Mouse (Mus musculus): ENCODE results near the gene Hoxa3. TPM values are rescaled to one million over a fixed set of nuclear protein-coding genes. Genes with fewer than 3 reads are reported as not detected.

Gene Hoxa3
- polyA plus RNA-seq, 1 experiment, result not detected

DNA sequence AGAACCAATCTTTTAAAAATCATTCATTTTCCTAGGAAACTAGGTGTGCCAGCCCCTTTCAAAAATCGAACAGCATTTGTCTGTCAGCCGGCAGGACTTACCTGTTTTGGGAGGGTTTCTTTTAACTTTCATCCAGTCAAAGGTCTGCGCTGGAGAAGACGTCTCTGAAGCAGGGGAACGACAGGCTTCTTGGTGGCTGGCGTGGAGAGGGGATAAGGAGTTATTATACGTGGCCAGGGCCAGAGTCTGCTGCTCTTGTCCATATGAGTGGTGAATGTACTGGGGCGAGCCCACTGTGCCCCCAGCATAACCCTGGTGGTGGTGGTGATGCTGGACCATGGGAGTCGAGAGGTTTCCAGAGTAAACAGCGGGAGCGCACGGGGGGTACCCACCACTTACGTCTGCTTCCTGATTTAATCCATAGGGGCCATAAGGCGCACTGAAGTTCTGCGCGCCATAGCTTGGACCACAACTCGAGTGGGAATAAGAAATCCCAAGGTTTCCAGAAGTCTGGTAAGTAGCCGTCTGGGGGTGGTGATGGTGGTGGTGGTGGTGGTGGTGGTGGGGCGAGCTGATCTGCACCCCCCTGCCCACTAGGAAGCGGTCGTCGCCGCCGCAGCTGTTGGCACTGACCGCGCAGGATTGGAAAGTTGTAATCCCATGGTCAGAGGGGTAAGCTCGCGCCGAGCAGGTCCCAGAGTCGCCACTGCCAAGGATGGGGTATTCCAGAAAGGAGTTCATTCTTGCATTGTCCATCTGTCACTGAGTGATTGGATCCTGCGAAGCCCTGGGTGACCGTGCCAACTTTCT lies 55.5 kb downstream of the Hoxa3 start:
- no peak overlapping the region for H3K27ac ChIP-seq (ENCODE audit: insufficient read depth, low read depth, low read length)
- TF ChIP-seq CTCF (IDR thresholded peaks at IDR 0.05; ENCODE audit: low read depth, low read length), result no peak
- TF ChIP-seq POLR2A (IDR thresholded peaks at IDR 0.05; ENCODE audit: borderline replicate concordance, low read depth, low read length), result no peak

GRCm38 (mm10) chr6:52156551-52157200 lies 56.5 kb downstream of the Hoxa3 start:
- Histone ChIP-seq H3K4me1 (ENCODE audit: control insufficient read depth, insufficient read depth, low read length) (peaks cover 25% of the 10 kb centered on the region), H3K4me3 (ENCODE audit: insufficient read depth, low read length) (no peak overlapping the region), H3K27ac (ENCODE audit: insufficient read depth, low read depth, low read length) (no peak overlapping the region)
- TF ChIP-seq CTCF (IDR thresholded peaks at IDR 0.05; ENCODE audit: low read depth, low read length) (no peak), POLR2A (IDR thresholded peaks at IDR 0.05; ENCODE audit: borderline replicate concordance, low read depth, low read length) (no peak)

More for the DNA sequence above, 55.5 kb downstream of the Hoxa3 start:
- Histone ChIP-seq H3K4me3 (ENCODE audit: insufficient read depth, low read length) (peak overlapping the region; percentile 82), H3K4me1 (ENCODE audit: control insufficient read depth, insufficient read depth, low read length) (peaks cover 25% of the 10 kb centered on the region)

- Histone ChIP-seq H3K27ac (ENCODE audit: insufficient read depth, low read depth, low read length) (no peak overlapping the region), H3K4me3 (ENCODE audit: insufficient read depth, low read length) (no peak overlapping the region), H3K4me1 (ENCODE audit: control insufficient read depth, insufficient read depth, low read length) (peaks cover 21% of the 10 kb centered on the region)
- TF ChIP-seq CTCF (IDR thresholded peaks at IDR 0.05; ENCODE audit: low read depth, low read length) (no peak), POLR2A (IDR thresholded peaks at IDR 0.05; ENCODE audit: borderline replicate concordance, low read depth, low read length) (no peak)
These were observed 57.7 kb downstream of the Hoxa3 start for GRCm38 (mm10) chr6:52155471-52155870.

DNA sequence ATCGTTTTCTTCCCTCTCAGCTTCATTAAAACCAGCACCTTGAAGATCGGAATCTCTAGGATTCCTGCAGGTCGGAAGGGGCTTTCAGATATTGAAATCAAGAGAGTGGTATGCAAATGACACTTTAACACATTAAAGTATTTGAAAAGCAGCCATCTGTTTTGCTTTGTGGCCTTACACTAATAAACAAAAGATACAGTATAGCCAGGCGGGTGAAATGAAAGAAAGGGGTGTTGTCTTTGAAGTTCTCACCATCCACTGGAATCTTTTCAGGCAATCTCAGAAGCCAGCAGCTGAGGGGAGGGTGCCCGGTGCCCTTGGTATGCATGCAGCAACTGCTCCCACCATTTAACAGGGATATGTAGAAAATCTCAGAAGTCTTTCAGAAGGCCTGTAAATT lies 59.1 kb downstream of the Hoxa3 start:
- Histone ChIP-seq H3K4me1 (ENCODE audit: control insufficient read depth, insufficient read depth, low read length) (peaks cover 16% of the 10 kb centered on the region), H3K27ac (ENCODE audit: insufficient read depth, low read depth, low read length) (no peak overlapping the region), H3K4me3 (ENCODE audit: insufficient read depth, low read length) (no peak overlapping the region)
- TF ChIP-seq POLR2A (IDR thresholded peaks at IDR 0.05; ENCODE audit: borderline replicate concordance, low read depth, low read length), result no peak
- no peak for TF ChIP-seq CTCF (IDR thresholded peaks at IDR 0.05; ENCODE audit: low read depth, low read length)

DNA sequence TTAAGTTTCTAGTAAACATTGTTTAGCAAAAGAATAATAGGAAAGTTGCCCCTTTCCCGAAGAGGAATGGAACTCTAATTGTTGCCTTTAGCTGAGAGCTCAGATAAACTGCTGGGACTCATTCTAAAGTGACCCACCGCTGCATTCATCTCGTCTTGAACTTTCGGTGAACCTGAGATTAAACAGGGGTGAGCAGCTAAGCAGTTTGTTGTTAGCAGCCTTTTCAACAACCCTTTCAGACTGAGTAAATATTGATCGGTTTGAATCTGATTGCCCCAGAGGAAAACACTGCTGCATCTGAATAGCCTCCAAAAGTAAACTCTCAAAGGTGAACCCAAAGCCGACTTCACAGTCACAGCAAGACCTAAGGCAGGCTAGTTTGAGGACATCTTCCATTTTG lies 59.9 kb downstream of the Hoxa3 start:
- H3K4me1 ChIP-seq (ENCODE audit: control insufficient read depth, insufficient read depth, low read length), result peaks cover 16% of the 10 kb centered on the region
- no peak for TF ChIP-seq CTCF (IDR thresholded peaks at IDR 0.05; ENCODE audit: low read depth, low read length)
- TF ChIP-seq POLR2A (IDR thresholded peaks at IDR 0.05; ENCODE audit: borderline replicate concordance, low read depth, low read length), result no peak
- H3K4me3 ChIP-seq (ENCODE audit: insufficient read depth, low read length), result no peak overlapping the region
- no peak overlapping the region for H3K27ac ChIP-seq (ENCODE audit: insufficient read depth, low read depth, low read length)

GRCm38 (mm10) chr6:52152226-52153193 lies 60.6 kb downstream of the Hoxa3 start:
- Histone ChIP-seq H3K4me1 (ENCODE audit: control insufficient read depth, insufficient read depth, low read length) (peaks cover 14% of the 10 kb centered on the region), H3K27ac (ENCODE audit: insufficient read depth, low read depth, low read length) (no peak overlapping the region), H3K4me3 (ENCODE audit: insufficient read depth, low read length) (no peak overlapping the region)
- TF ChIP-seq CTCF (IDR thresholded peaks at IDR 0.05; ENCODE audit: low read depth, low read length), result no peak
- no peak for TF ChIP-seq POLR2A (IDR thresholded peaks at IDR 0.05; ENCODE audit: borderline replicate concordance, low read depth, low read length)

- TF ChIP-seq POLR2A (IDR thresholded peaks at IDR 0.05; ENCODE audit: borderline replicate concordance, low read depth, low read length), result no peak
- no peak for TF ChIP-seq CTCF (IDR thresholded peaks at IDR 0.05; ENCODE audit: low read depth, low read length)
- peaks cover 12% of the 10 kb centered on the region for H3K4me1 ChIP-seq (ENCODE audit: control insufficient read depth, insufficient read depth, low read length)
- H3K4me3 ChIP-seq (ENCODE audit: insufficient read depth, low read length), result no peak overlapping the region
These were observed 61.6 kb downstream of the Hoxa3 start for GRCm38 (mm10) chr6:52151571-52151970.

GRCm38 (mm10) chr6:52150401-52150966 lies 62.7 kb downstream of the Hoxa3 start:
- Histone ChIP-seq H3K27ac (ENCODE audit: insufficient read depth, low read depth, low read length) (no peak overlapping the region), H3K4me3 (ENCODE audit: insufficient read depth, low read length) (no peak overlapping the region), H3K4me1 (ENCODE audit: control insufficient read depth, insufficient read depth, low read length) (peaks cover 12% of the 10 kb centered on the region)
- TF ChIP-seq POLR2A (IDR thresholded peaks at IDR 0.05; ENCODE audit: borderline replicate concordance, low read depth, low read length), result no peak

More at GRCm38 (mm10) chr6:52151571-52151970, 61.6 kb downstream of the Hoxa3 start:
- peak overlapping the region; percentile 8; the same call in 1 of the 2 replicates for H3K27ac ChIP-seq (ENCODE audit: insufficient read depth, low read depth, low read length)

GRCm38 (mm10) chr6:52139115-52139514 lies 74.0 kb downstream of the Hoxa3 start:
- no peak for TF ChIP-seq CTCF (IDR thresholded peaks at IDR 0.05; ENCODE audit: low read depth, low read length)
- TF ChIP-seq POLR2A (IDR thresholded peaks at IDR 0.05; ENCODE audit: borderline replicate concordance, low read depth, low read length), result no peak
- peaks cover 4% of the 10 kb centered on the region for H3K4me1 ChIP-seq (ENCODE audit: control insufficient read depth, insufficient read depth, low read length)
- H3K27ac ChIP-seq (ENCODE audit: insufficient read depth, low read depth, low read length), result no peak overlapping the region
- no peak overlapping the region for H3K4me3 ChIP-seq (ENCODE audit: insufficient read depth, low read length)
